In the genomic region with DNA sequence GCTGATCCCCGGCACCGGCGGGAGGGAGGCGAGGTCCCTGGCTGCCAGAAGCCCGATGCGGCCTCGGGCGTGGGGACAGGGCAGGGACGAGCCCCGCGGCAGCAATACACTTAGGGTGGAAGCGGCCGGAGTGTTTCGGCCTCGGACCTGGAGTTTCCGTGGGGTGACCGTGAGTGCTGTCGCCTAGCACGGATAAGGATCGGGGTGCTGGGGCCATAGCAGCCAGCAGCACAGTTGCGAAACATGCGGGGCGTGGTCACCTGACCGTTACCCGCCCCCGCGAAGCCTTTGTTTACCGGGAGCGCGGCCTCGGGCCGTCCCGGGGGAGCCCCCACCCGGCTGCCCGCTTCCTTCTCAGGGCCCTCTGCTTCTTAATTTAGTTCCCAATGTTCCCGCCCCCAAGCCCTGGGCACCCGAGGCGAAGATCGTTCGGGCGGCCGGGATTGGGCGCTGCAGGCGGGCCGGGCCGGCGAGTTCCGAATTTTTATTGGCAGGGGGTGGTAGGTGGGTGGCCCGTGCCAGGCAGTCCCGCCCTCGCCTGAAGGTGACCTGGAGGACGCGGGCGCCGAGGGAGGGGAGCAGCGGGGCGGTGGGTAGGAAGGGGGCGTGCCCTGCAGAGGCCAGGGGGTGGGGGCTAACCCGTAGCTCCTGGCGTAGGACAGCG, we compare ENCODE assay signal across 8 mouse cellular contexts. TPM values are rescaled to one million over a fixed set of nuclear protein-coding genes. Genes with fewer than 3 reads are reported as not detected.
A peak's percentile ranks its signal among the peaks of the same experiment; 100 is the strongest.
DNase-seq lines count a peak whose midpoint lies in the region; TF ChIP-seq lines count a peak whose summit lies in the region.

No protein-coding gene starts in this region.

- peak overlapping the region; percentile 81 for H3K4me3 ChIP-seq in gastrocnemius, adult 2 months
- peak overlapping the region; percentile 94 for H3K4me3 ChIP-seq in megakaryocyte, embryonic 14.5 days (replicated peaks)

- H3K27me3 ChIP-seq in megakaryocyte, embryonic 14.5 days (replicated peaks): no peaks in the 10 kb centered on the region

- no peak for TF ChIP-seq CTCF in gastrocnemius, adult 2 months (IDR thresholded peaks at IDR 0.05)

- DNase-seq in WW6 (ENCODE audit: low read depth, low spot score): peak; percentile 74
- peak; percentile 80 to 84 for DNase-seq in cerebellum, postnatal 4 days (ENCODE audit: low spot score in 2 of 2)
- DNase-seq in gastrocnemius, adult 2 months: peak; percentile 98
- peak; percentile 50 for DNase-seq in hindlimb bud, embryonic 11.5 days (ENCODE audit: extremely low spot score, low read depth, low spot score)
- peak; percentile 77 to 89 for DNase-seq in left cerebral cortex, adult 8-10 months (ENCODE audit: low spot score in 2 of 2)
- DNase-seq in right cerebral cortex, postnatal 10 days (ENCODE audit: low spot score in 2 of 2): peak; percentile 94 to 95
- DNase-seq in urinary bladder, postnatal 25 days (ENCODE audit: low spot score): peak; percentile 80

- peaks cover 20% of the 10 kb centered on the region; the same call in 1 of the 2 replicates for H3K4me1 ChIP-seq in megakaryocyte, embryonic 14.5 days

- H3K9me3 ChIP-seq in megakaryocyte, embryonic 14.5 days: peaks cover 7% of the 10 kb centered on the region

- peaks cover 44% of the 10 kb centered on the region for H3K36me3 ChIP-seq in megakaryocyte, embryonic 14.5 days (replicated peaks; ENCODE audit: low read length)

- peak overlapping the region; percentile 100 for H3K27ac ChIP-seq in gastrocnemius, adult 2 months

- intact Hi-C loops in gastrocnemius, adult 2 months (cut with DNase I): loop anchor here (5.0 to 10.0 kb wide), 2 partner anchors 44 to 193 kb away; partner anchors contain the start of gene Yeats2

RNA-seq across cellular contexts. Expression of gene Klhl24, which starts 0.5 kb away (rescaled TPM):
- 100 to 1,000 TPM; 178 to 187 TPM for total RNA-seq in gastrocnemius, adult 2 months (2021)
- total RNA-seq in left cerebral cortex, adult 8-10 months (2022): 10 to 100 TPM; 75.5 to 87.5 (median 82.7) TPM
- polyA plus RNA-seq in megakaryocyte, embryonic 14.5 days (2012; ENCODE audit: insufficient read depth, low replicate concordance): 0.66 and 3.7 TPM in 2 replicates

RNA-seq across cellular contexts. Expression of gene Yeats2, which starts 43.0 kb away (rescaled TPM):
- total RNA-seq in gastrocnemius, adult 2 months (2021): 1 to 10 TPM; 5.7 to 6.9 TPM
- total RNA-seq in left cerebral cortex, adult 8-10 months (2022): 10 to 100 TPM; 30.1 to 39.2 (median 33.4) TPM
- polyA plus RNA-seq in megakaryocyte, embryonic 14.5 days (2012; ENCODE audit: insufficient read depth, low replicate concordance): 6.7 and 7.5 TPM in 2 replicates

Comparison
In these comparisons a context has a peak if more than half of its experiments do, and no peak if none do; other contexts are left out.
1. Peak in every context shown above with its lines: DNase-seq, H3K4me3 ChIP-seq and H3K27ac ChIP-seq.